Mouse (Mus musculus) heart, embryonic 14.5 days (tissue): Measurements from ENCODE around the gene Slc11a2. TPM values are rescaled to one million over a fixed set of nuclear protein-coding genes. Genes with fewer than 3 reads are reported as not detected.
A peak's percentile ranks its signal among the peaks of the same experiment; 100 is the strongest.
"Not testable (repeated sequence)": the region's sequence is repeated elsewhere in the genome, so short reads cannot be mapped to it uniquely, and the experiment has no call there.

Experiments used
- ATAC-seq: fragments of 200-750 bp; cut with Nextera tagmentation; 2 replicates; pipeline ENCODE4 v1.8.0; 2017; ENCODE audit warnings: low read depth, moderate TSS enrichment; ENCODE audit not compliant: insufficient number of reproducible peaks, insufficient read depth, low FRiP score
- H3K27ac ChIP-seq, 2 experiments: fragments of 200-500 bp in 1 of 2; fragments of 300-500 bp in 1 of 2; sonication (generic) in 1 of 2; replicated peaks in 1 of 2; 2 replicates each; pipeline ENCODE4 v1.5.1; 2012 to 2014; ENCODE audit warnings: low read depth in 2 of 2, low read length in 2 of 2, control low read depth in 1 of 2, mild to moderate bottlenecking in 1 of 2, mixed read lengths in 1 of 2; ENCODE audit not compliant: control insufficient read depth in 1 of 2, insufficient read depth in 1 of 2
- H3K27me3 ChIP-seq: fragments of 300-500 bp; sonication (generic); 2 replicates; pipeline ENCODE4 v1.6.1; 2014; ENCODE audit warnings: mild to moderate bottlenecking, low read length, control low read depth; ENCODE audit not compliant: control insufficient read depth, insufficient read depth
- H3K36me3 ChIP-seq: fragments of 300-500 bp; sonication (generic); 2 replicates; pipeline ENCODE4 v1.6.1; 2014; ENCODE audit warnings: mild to moderate bottlenecking, control low read depth, low read length, mixed read lengths; ENCODE audit not compliant: control insufficient read depth, insufficient read depth
- H3K4me1 ChIP-seq, 2 experiments: fragments of 200-500 bp in 1 of 2; fragments of 300-500 bp in 1 of 2; sonication (generic) in 1 of 2; 2 replicates each; pipeline ENCODE4 v1.6.1; 2012 to 2014; ENCODE audit warnings: low read length in 2 of 2, control low read depth in 1 of 2, mixed read lengths in 1 of 2; ENCODE audit not compliant: control insufficient read depth in 2 of 2, insufficient read depth in 2 of 2
- H3K4me2 ChIP-seq: fragments of 300-500 bp; sonication (generic); 2 replicates; pipeline ENCODE4 v1.6.1; 2014; ENCODE audit warnings: mild to moderate bottlenecking, low read length
- H3K4me3 ChIP-seq, 2 experiments: fragments of 200-500 bp in 1 of 2; fragments of 300-500 bp in 1 of 2; sonication (generic) in 1 of 2; 2 replicates each; pipeline ENCODE4 v1.5.1; 2012 to 2014; ENCODE audit warnings: low read length in 2 of 2, mild to moderate bottlenecking in 2 of 2, control low read depth in 1 of 2, low read depth in 1 of 2, moderate library complexity in 1 of 2; ENCODE audit not compliant: control insufficient read depth in 1 of 2, insufficient read depth in 1 of 2
- H3K9ac ChIP-seq: fragments of 300-500 bp; sonication (generic); 2 replicates; pipeline ENCODE4 v1.6.1; 2014; ENCODE audit warnings: mild to moderate bottlenecking, low read length
- H3K9me3 ChIP-seq: fragments of 300-500 bp; sonication (generic); 2 replicates; pipeline ENCODE4 v1.6.1; 2016; ENCODE audit warnings: low read length, control low read depth; ENCODE audit not compliant: control insufficient read depth
- WGBS: fragments of 180-500 bp; shearing (Covaris S2); extraction: QIAGEN DNeasy Blood & Tissue Kit; methylation state at CpG from one replicate; pipeline ENCODE4 v1.1.7; 2014; 5-methylcytosine and 5-hydroxymethylcytosine counted together
- polyA plus RNA-seq: library from polyadenylated mRNA; unstranded; fragments of >200 nt; fragmentation: Nextera tagmentation; extraction: Ambion mirVana; gene quantifications from 2 replicates; pipeline ENCODE4 v1.2.1, GENCODE M21; 2014

The Slc11a2 gene
- polyA plus RNA-seq, 1 experiment from 2014 or later = 12.7 TPM

DNA sequence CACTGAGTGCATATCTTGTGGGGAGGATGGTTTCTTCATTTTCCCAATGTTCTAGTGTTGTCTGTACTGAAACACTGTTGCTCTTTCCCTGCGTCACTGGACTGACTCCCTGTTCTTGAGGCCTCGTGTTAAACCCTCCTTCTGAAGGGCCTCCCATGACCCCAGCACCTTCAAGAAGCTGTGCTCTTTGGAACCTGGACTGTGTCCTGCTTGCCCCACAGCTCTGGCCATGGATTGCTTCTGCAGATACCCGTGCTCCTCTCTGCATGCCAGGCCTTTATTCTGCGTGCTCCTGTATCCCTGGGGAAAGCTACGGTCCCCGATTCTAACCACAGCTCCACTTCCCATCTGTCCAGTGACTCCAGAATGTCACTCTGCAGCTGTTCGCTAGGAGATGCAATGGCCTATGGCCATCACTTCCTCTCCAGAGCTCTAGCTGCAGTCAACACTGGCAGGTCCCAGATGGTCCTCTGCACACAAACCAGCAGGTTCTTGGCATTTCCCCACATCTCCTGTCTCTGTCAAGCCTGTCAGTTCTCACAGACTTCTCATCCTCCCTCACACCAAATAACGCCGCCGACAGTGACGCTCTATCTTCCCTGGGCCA is 5.2 kb upstream of the Slc11a2 start:
- H3K9ac ChIP-seq = no peak overlapping the region
- H3K27ac ChIP-seq = no peak overlapping the region
- H3K9me3 ChIP-seq = no peaks in the 10 kb centered on the region
- no peak overlapping the region for H3K4me2 ChIP-seq
- no peaks in the 10 kb centered on the region for H3K36me3 ChIP-seq
- H3K4me3 ChIP-seq = no peak overlapping the region
- WGBS = 72% methylated on average over 11 of the region's 11 CpGs
- peaks cover 11% of the 10 kb centered on the region; the same call in 1 of the 2 replicates for H3K27me3 ChIP-seq
- H3K4me1 ChIP-seq = peaks cover 2 to 3% of the 10 kb centered on the region in 2 experiments; a peak in 2 of 4 replicates
- no peak for ATAC-seq

DNA sequence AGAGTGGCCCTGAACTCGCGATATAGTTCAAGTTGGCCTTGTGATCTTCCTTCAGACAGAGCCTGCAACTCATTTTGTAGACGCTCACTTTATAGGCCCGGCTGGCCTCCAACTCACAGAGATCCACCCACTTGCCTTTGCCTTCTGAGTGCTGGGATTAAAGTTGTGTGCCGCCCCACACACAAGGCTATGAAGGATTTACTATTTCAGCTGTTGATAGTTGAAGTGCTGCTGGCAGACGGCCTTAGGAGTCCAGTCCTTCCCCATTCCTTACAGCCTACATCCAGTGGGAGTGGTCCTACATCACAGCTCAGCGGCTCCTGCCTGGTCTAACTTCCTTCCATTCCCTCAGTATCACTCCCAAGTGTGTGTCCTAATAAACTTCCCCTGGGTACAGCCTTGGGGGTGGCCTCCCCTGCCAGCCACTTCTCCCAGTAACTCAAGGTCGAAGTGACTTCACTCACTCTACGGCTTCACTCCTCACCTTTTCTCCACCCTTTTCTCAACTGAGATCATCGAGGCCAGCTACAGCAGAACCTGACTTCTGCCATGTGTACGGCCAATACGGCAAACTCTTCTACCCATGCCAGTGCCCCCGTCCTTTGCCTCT is 3.5 kb upstream of the Slc11a2 start:
- Histone ChIP-seq H3K4me1 (peaks cover 2 to 14% of the 10 kb centered on the region in 2 experiments; a peak in 2 of 4 replicates), H3K27me3 (peaks cover 20% of the 10 kb centered on the region; the same call in 1 of the 2 replicates), H3K27ac (0 out of 4 replicates have a peak overlapping the region, but pooled peaks of 1 of the 2 experiments have one; percentile 3), H3K4me3 (no peak overlapping the region), H3K36me3 (no peaks in the 10 kb centered on the region), H3K9ac (no peak overlapping the region), H3K4me2 (no peak overlapping the region), H3K9me3 (no peaks in the 10 kb centered on the region)
- WGBS = 57% methylated on average over 13 of the region's 13 CpGs
- no peak for ATAC-seq

DNA sequence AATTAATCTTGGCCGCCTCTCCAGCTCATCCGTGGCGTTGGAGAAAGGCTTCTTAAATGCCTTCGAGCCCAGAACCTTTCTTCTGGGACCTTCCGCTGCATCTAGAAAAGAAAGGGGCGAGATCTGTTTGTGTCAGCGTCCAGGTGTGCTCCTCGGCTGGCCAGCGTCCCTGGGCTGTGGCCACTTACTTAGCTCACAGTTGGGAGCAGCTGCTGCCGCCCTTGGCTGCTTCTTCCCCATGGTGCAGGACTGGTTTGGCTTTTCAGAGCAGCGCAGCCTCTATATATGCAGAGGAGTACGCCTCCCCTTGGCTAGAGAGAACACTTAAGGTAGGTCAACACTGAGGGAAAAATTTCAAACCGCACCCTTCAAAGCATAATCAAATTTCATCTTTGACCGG is 956 bp downstream of the Slc11a2 start:
- H3K9ac ChIP-seq = peak overlapping the region; percentile 69

DNA sequence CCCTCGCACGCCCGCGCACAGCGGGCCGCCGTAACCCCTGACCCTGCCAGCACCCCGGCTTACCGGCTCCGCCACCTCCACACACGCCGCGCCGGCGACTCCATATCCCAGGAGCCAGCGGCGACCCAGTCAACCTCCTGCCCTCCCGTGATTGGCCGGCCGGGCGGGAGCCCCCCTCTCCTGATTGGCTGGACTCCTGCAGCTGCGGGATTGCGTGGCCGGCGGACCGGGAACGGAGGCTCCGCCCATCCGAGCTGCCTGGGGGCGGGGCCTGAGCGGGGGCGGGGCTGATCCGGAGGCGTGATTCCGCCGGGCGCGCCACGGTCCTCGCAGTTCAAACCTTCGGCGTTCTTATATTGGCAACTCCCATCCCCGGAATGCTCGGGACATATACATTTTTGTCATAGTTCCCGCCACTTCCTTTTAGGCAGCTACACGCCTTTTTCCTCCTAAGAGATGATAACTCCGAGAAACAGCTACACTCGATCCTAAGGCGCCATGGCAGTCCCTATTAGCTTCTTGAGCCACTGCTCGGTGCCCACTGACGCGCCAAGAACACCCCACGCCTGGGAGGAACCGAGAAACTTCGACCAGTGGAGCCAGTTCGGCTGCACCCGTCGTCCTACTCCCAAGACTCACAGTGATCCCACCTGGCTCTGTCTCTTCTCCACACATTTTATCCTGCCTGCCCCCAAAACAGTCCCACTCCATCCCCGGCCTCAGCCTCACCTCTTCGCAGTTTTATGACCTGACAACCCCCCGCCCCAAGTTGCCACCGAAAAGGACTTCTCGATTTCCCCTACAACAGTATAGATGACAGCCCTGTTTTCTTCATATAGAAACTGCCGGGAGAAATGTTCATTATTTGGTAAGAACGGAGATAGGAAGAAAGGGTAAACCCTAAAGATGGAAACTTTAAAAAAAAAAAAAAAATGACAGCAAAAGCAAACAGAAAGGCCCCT is 1.7 kb downstream of the Slc11a2 start:
- peak; percentile 98 for ATAC-seq
- under 1% methylated on average over 65 of the region's 65 CpGs for WGBS
- Histone ChIP-seq H3K4me2 (peak overlapping the region; percentile 100), H3K27ac (no peak overlapping the region), H3K4me1 (peaks cover 9 to 43% of the 10 kb centered on the region in 2 experiments), H3K9me3 (no peaks in the 10 kb centered on the region), H3K36me3 (no peaks in the 10 kb centered on the region), H3K4me3 (peak overlapping the region; percentile 87 to 95), H3K9ac (peak overlapping the region; percentile 94), H3K27me3 (peaks cover 20% of the 10 kb centered on the region; the same call in 1 of the 2 replicates)

More for the DNA sequence above, 956 bp downstream of the Slc11a2 start:
- no peaks in the 10 kb centered on the region for H3K36me3 ChIP-seq
- ATAC-seq = no peak
- peak overlapping the region; percentile 33 to 95 for H3K4me3 ChIP-seq
- H3K27me3 ChIP-seq = peaks cover 20% of the 10 kb centered on the region; the same call in 1 of the 2 replicates
- H3K9me3 ChIP-seq = no peaks in the 10 kb centered on the region
- WGBS = 6% methylated on average over 14 of the region's 14 CpGs
- H3K27ac ChIP-seq = no peak overlapping the region
- peaks cover 11 to 43% of the 10 kb centered on the region in 2 experiments for H3K4me1 ChIP-seq
- H3K4me2 ChIP-seq = peak overlapping the region; percentile 100

DNA sequence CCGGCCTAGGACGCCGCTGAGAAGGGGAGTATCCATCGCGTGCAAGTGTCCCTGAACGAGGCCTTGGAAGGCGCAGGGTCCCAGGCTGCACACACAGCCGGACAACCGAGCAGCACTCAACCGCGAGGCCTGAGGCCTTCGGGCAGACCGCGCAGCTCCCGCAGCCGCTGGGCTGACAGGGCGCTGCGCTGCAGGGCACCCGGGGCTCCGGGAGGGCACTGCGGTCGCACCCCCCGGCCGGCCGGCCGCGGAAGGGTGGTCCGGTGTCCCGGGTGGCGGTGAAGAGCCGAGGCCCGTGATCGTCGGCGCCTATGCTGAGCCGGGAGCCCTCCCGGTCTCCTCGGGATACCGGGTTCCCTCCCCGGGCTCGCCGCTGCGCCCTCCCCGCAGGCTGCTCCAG is 2.4 kb downstream of the Slc11a2 start:
- H3K4me1 ChIP-seq = peaks cover 11 to 47% of the 10 kb centered on the region in 2 experiments
- peak overlapping the region in 1 of 2 experiments; percentile 38; a peak in 1 of 4 replicates for H3K27ac ChIP-seq
- 0% methylated on average over 35 of the region's 44 CpGs for WGBS
- H3K9me3 ChIP-seq = no peaks in the 10 kb centered on the region
- H3K27me3 ChIP-seq = peaks cover 20% of the 10 kb centered on the region; the same call in 1 of the 2 replicates
- peak; percentile 73 for ATAC-seq
- peak overlapping the region; percentile 87 to 95 for H3K4me3 ChIP-seq
- H3K9ac ChIP-seq = peak overlapping the region; percentile 94
- peak overlapping the region; percentile 100 for H3K4me2 ChIP-seq
- H3K36me3 ChIP-seq = no peaks in the 10 kb centered on the region

DNA sequence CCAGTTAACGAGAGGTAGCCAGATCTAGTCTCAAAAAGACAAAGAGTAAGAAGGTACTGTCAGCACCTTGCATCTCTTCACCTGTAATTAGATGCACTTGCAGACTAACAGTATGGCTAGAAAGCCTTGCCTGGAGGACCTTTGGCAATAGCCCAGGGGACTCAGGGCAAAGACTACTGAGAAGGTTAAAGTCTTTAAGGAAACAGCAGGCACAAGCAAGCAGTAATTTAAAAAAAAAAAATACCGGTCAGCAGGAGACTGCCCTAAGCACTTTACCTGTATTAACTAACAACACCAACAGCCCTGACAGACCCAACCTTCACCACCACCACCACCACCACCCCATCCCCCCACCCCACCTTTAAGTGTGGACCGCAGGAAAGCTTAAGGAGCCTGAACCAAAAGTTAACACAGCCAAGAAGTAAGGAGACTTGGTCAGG is 3.1 kb downstream of the Slc11a2 start, which contains the start of gene Gm5475:
Gm5475 (plus strand) TSS at position 390 of the 440 bp plus-strand sequence.
- H3K27ac ChIP-seq = peak within 1 kb of the TSS in 1 of 2 experiments; percentile 38; a peak in 1 of 4 replicates
- H3K4me3 ChIP-seq = peak within 1 kb of the TSS; percentile 87 to 95
- peaks cover 20% of the 10 kb centered on the region; the same call in 1 of the 2 replicates for H3K27me3 ChIP-seq
- not testable (repeated sequence) for ATAC-seq, H3K36me3 ChIP-seq, H3K9me3 ChIP-seq
- H3K4me1 ChIP-seq = peaks cover 11 to 47% of the 10 kb centered on the region in 2 experiments
- 36% methylated on average over 3 of the region's 3 CpGs for WGBS
- peak within 1 kb of the TSS; percentile 100 for H3K4me2 ChIP-seq
- H3K9ac ChIP-seq = peak within 1 kb of the TSS; percentile 94
